In the genomic region with DNA sequence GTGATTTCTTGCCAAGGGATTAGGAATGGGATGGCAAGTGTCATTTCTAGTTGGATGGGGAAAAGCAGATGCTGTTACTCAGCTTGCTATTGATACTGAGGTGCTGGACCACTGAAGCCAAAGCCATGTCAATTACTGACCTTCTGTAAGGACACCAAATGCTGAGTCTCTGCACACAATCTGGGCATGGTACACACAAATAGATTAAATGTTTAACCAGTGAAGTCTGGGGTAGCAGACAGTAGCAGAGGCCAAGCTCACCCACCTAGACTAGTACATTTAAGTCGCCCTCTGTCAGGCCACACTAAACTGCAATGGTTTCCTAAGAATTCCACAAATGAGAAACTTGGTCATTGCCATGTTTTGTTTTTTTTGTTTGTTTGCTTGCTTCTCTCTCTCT, we compare ENCODE assay signal across 32 mouse cellular contexts.
"Had no signal": no experiment of that assay in that cellular context is flagged by ENCODE, and none has a peak within 500 bp of the region (broad histone marks: within the 10 kb centered on the region; RNA-seq: fewer than 3 reads in every experiment).

No protein-coding gene starts in this region.

- H3K9ac ChIP-seq: limb, embryonic 12.5 days; limb, embryonic 13.5 days; limb, embryonic 15.5 days; liver, embryonic 12.5 days; liver, embryonic 13.5 days; liver, embryonic 14.5 days; liver, embryonic 15.5 days; liver, postnatal 0 days; lung, embryonic 14.5 days; lung, embryonic 15.5 days; midbrain, embryonic 12.5 days; midbrain, embryonic 13.5 days; midbrain, embryonic 15.5 days; neural tube, embryonic 12.5 days had no signal

- DNase-seq: left cerebral cortex, postnatal 4 days; liver; liver, embryonic 13.5 days; liver, postnatal 0 days; lung, adult 18-20 months; lung, adult 2 months; lung, embryonic 14.5 days; lung, postnatal 10 days; lung, postnatal 14 days; lung, postnatal 36 days; lung, postnatal 4 days; midbrain, embryonic 14.5 days had no signal

- H3K36me3 ChIP-seq: limb, embryonic 10.5 days; limb, embryonic 12.5 days; limb, embryonic 13.5 days; limb, embryonic 15.5 days; liver, embryonic 12.5 days; liver, embryonic 13.5 days; liver, embryonic 15.5 days; lung, embryonic 15.5 days; midbrain, embryonic 10.5 days; midbrain, embryonic 12.5 days; midbrain, embryonic 13.5 days; midbrain, embryonic 15.5 days; neural tube, embryonic 12.5 days had no signal

- H3K27ac ChIP-seq: limb, embryonic 10.5 days; limb, embryonic 12.5 days; limb, embryonic 13.5 days; limb, embryonic 15.5 days; liver, embryonic 12.5 days; liver, embryonic 13.5 days; liver, embryonic 14.5 days; liver, embryonic 15.5 days; lung, embryonic 15.5 days; macrophage; midbrain, embryonic 10.5 days; midbrain, embryonic 12.5 days; midbrain, embryonic 13.5 days; midbrain, embryonic 15.5 days; neural tube, embryonic 12.5 days had no signal

- H3K27me3 ChIP-seq: limb, embryonic 12.5 days; limb, embryonic 13.5 days; limb, embryonic 15.5 days; liver, embryonic 12.5 days; liver, embryonic 13.5 days; liver, embryonic 15.5 days; lung, embryonic 15.5 days; midbrain, embryonic 13.5 days; midbrain, embryonic 15.5 days; neural tube, embryonic 12.5 days had no signal

- H3K4me3 ChIP-seq: limb, embryonic 10.5 days; limb, embryonic 12.5 days; limb, embryonic 13.5 days; limb, embryonic 15.5 days; liver, embryonic 12.5 days; liver, embryonic 13.5 days; liver, embryonic 15.5 days; lung, embryonic 15.5 days; megakaryocyte, embryonic 14.5 days; midbrain, embryonic 10.5 days; midbrain, embryonic 12.5 days; midbrain, embryonic 13.5 days; midbrain, embryonic 15.5 days; myocyte; neural tube, embryonic 12.5 days had no signal

- H3K9me3 ChIP-seq: limb, embryonic 10.5 days; limb, embryonic 12.5 days; limb, embryonic 13.5 days; limb, embryonic 15.5 days; liver, embryonic 12.5 days; liver, embryonic 13.5 days; liver, embryonic 15.5 days; lung, embryonic 15.5 days; megakaryocyte, embryonic 14.5 days; midbrain, embryonic 10.5 days; midbrain, embryonic 12.5 days; midbrain, embryonic 13.5 days; midbrain, embryonic 15.5 days; neural tube, embryonic 12.5 days had no signal

- ATAC-seq: liver, embryonic 12.5 days; liver, postnatal 0 days; lung, postnatal 0 days; midbrain, embryonic 13.5 days; midbrain, embryonic 15.5 days; midbrain, embryonic 16.5 days had no signal

- H3K4me2 ChIP-seq: limb, embryonic 12.5 days; limb, embryonic 13.5 days; limb, embryonic 15.5 days; liver, embryonic 11.5 days; liver, embryonic 12.5 days; liver, embryonic 13.5 days; liver, embryonic 15.5 days; lung, embryonic 14.5 days; lung, embryonic 15.5 days; midbrain, embryonic 11.5 days; midbrain, embryonic 12.5 days; midbrain, embryonic 13.5 days; midbrain, embryonic 15.5 days; neural tube, embryonic 12.5 days had no signal
